Mouse (Mus musculus): ENCODE measurements around the gene Pate4. TPM values are rescaled to one million over a fixed set of nuclear protein-coding genes. Genes with fewer than 3 reads are reported as not detected.
"Not testable (repeated sequence)": the region's sequence is repeated elsewhere in the genome, so short reads cannot be mapped to it uniquely, and the experiment has no call there.

Pate4 gene
- polyA plus RNA-seq (2016; fragmentation: Nextera tagmentation; extraction: Ambion mirVana): not detected in 2 replicates

DNA sequence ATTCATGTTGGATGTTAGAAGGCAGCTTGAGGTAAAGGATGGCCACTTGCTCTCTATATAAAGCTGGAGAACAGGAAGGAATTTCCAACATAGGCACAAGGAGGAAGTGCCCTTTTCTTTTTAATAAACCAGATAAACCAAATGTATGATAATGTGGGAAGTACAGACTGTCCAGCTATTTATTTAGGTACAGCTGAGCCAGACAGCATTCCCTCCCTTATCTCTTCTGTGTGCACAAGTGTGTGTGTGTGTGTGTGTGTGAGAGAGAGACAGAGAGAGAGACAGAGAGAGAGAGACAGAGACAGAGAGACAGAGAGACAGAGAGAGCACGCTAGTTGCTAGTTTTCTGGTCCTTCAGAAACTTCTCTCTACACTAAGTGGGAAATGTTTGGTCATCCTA is at the start of gene Pate4:
Pate4 (minus strand) TSS at position 101 of the 400 bp plus-strand sequence.
- Histone ChIP-seq H3K4me3 (no peak within 1 kb of the TSS), H3K9me3 (no peaks in the 10 kb centered on the region), H3K4me1 (no peaks in the 10 kb centered on the region), H3K36me3 (replicated peaks) (no peaks in the 10 kb centered on the region), H3K27me3 (ENCODE audit: poor library complexity, severe bottlenecking) (no peaks in the 10 kb centered on the region), H3K27ac (no peak within 1 kb of the TSS)
- 88% methylated on average over 1 of the region's 1 CpGs for WGBS
- DNase-seq (ENCODE audit: extremely low spot score, low spot score): no peak

DNA sequence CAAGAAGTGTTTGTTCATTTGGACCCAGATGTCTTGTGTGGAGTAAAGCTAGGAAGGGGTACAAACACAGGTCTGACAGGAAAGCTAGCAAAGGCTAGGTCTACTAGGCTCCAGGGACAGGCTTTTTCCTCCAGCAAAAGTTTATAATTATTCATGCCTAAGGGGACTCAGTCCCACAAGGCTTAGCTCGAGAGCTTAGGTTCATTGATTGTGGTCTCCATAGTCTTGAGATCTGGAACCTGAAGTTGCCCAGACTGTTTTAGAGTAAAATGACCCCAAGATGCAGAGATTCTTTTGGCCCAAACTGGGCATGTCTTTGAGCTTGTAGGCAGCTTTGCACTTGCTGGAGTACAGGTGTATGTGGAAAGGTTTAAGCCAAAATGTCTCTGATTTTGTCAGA is 36.4 kb upstream of the Pate4 start, which contains the start of gene Pate3:
Pate3 (minus strand) TSS at position 101 of the 400 bp plus-strand sequence.
- no peaks in the 10 kb centered on the region for H3K4me1 ChIP-seq
- peaks cover 19% of the 10 kb centered on the region; the same call in 1 of the 2 replicates for H3K9me3 ChIP-seq
- 91% methylated on average over 1 of the region's 1 CpGs for WGBS
- no peak for DNase-seq (ENCODE audit: extremely low spot score, low spot score)
- H3K4me3 ChIP-seq: no peak within 1 kb of the TSS
- no peaks in the 10 kb centered on the region for H3K36me3 ChIP-seq (replicated peaks)
- no peak within 1 kb of the TSS for H3K27ac ChIP-seq
- no peaks in the 10 kb centered on the region for H3K27me3 ChIP-seq (ENCODE audit: poor library complexity, severe bottlenecking)

DNA sequence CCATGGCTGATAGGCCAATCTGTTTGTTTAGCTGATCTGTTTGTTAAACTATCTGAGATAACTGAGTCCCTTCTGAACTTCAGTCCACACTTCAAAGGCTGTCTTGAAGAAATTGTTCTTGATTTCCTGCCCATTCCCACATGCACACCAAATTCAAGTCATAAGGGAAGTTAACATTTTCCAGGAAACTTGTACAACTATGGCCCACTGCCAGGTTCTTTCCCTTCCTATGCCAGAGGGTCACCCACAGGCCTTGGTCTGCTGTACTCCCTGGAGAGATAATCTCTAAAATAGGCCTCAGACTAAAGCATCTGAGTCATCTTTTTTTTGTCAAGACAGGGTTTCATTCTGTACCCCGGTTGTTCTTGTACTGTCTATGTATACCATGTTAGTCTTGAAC is 21.2 kb upstream of the Pate4 start:
- H3K36me3 ChIP-seq (replicated peaks): no peaks in the 10 kb centered on the region
- no peaks in the 10 kb centered on the region for H3K27me3 ChIP-seq (ENCODE audit: poor library complexity, severe bottlenecking)
- H3K9me3 ChIP-seq: 0 out of 2 replicates have a peak, but pooled peaks cover 4% of the 10 kb centered on the region
- H3K4me3 ChIP-seq: no peak overlapping the region
- H3K27ac ChIP-seq: no peak overlapping the region
- no peak for DNase-seq (ENCODE audit: extremely low spot score, low spot score)
- WGBS: 91% methylated on average over 1 of the region's 1 CpGs
- no peaks in the 10 kb centered on the region for H3K4me1 ChIP-seq

DNA sequence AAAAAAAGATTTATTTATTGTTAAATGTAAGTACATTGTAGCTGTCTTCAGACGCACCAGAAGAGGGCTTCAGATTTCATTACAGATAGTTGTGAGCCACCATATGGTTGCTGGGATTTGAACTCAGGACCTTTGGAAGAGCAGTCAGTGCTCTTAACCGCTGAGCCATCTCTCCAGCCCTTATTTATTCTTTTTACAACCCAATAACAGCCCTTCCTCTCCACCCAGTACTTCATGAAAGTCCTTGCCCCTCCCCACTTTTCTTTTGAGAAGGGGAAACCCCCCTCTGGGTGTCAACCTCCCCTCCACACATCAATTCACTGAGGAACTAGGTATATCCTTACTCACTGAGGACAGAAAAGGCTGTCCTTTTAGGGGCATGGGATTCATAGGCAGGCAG is 5.0 kb upstream of the Pate4 start:
- DNase-seq (ENCODE audit: extremely low spot score, low spot score); H3K36me3 ChIP-seq (replicated peaks); H3K9me3 ChIP-seq; H3K27ac ChIP-seq; H3K4me3 ChIP-seq; H3K27me3 ChIP-seq (ENCODE audit: poor library complexity, severe bottlenecking); H3K4me1 ChIP-seq: not testable (repeated sequence)
- 70% methylated on average over 2 of the region's 2 CpGs for WGBS

DNA sequence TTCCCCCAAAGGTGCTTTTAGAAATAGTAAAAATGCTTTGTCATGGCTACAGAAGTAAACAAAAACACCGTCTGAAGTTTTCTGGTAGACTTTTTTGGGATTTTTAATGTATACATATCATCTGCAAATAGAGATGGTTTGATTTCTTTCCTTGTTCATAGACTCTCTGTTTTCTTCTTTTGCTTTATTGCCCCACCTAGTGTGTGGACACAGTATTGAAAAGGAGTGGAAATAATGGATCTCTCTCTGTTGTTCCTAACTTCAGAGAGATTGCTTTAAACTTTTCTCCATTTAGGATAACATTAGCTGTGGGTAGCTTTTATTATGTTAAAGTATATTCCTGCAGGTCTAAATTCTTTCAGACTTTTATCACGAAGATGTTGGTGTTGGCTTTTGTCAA is 2.3 kb upstream of the Pate4 start:
- H3K9me3 ChIP-seq: no peaks in the 10 kb centered on the region

DNA sequence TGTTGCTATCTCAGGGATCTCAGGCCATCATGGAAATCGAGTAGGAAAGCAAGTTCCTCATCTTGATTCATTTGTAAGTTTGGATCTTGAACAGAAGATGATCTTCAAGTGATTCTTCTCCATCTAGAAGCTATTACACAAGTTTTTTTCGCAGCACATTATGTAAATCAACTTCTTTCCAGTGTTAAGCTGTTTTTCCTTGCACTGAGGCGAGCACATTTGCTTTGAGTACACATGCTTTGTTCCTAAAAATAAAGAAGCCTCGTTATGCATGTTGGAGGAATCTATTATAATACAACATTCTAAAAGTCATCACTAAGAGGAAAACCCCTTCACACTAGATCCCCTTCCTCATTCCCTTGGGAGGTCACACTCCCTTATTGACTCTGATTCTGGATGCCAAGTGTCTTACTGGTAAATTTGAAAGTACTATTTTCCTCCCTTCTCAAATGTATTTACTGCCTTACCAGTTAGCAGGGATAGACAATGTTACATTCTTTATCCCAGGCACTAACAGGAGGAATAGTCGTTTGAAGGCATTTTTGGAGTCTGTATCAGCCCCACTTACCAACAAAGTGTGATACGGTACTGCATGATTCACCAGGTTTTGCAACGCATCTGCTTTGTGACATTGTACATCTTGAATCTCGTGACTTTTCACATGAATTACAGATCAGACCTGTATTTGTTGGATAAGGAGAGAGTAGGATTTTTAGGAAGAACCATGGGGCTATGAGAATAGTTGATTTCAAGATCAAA is 3.9 kb downstream of the Pate4 start:
- Histone ChIP-seq H3K4me3 (no peak overlapping the region), H3K9me3 (peaks cover 5% of the 10 kb centered on the region; the same call in 1 of the 2 replicates), H3K4me1 (no peaks in the 10 kb centered on the region), H3K36me3 (replicated peaks) (no peaks in the 10 kb centered on the region), H3K27me3 (ENCODE audit: poor library complexity, severe bottlenecking) (no peaks in the 10 kb centered on the region), H3K27ac (no peak overlapping the region)
- DNase-seq (ENCODE audit: extremely low spot score, low spot score): no peak
- WGBS: 72% methylated on average over 8 of the region's 8 CpGs

More for the DNA sequence above, 2.3 kb upstream of the Pate4 start:
- Histone ChIP-seq H3K4me1 (no peaks in the 10 kb centered on the region), H3K27ac (no peak overlapping the region), H3K4me3 (no peak overlapping the region), H3K27me3 (ENCODE audit: poor library complexity, severe bottlenecking) (no peaks in the 10 kb centered on the region), H3K36me3 (replicated peaks) (no peaks in the 10 kb centered on the region)
- DNase-seq (ENCODE audit: extremely low spot score, low spot score): no peak
- 30% methylated on average over 2 of the region's 2 CpGs for WGBS

DNA sequence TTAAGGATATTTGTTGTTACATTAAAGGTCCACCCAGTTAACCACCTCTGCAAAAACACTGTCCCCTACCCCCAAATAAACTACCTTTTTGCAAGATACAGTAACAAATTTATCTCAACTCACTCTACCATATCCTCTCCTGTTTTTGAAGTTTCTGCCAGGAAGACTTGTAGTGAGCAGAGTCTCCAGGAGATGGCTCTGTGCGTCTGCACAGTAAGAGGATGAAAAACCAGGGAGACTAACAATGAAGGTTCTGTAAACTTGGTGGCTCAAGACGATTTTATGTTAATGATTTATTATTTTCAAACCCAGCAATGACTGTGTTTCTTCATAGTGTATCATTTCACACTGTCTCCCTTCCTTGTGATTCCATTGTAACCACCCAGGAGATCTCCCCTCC is 18.8 kb downstream of the Pate4 start:
- H3K9me3 ChIP-seq: 0 out of 2 replicates have a peak, but pooled peaks cover 3% of the 10 kb centered on the region
- DNase-seq (ENCODE audit: extremely low spot score, low spot score): no peak
- no peak overlapping the region for H3K27ac ChIP-seq
- WGBS: 26% methylated on average over 2 of the region's 2 CpGs
- no peaks in the 10 kb centered on the region for H3K4me1 ChIP-seq
- H3K36me3 ChIP-seq (replicated peaks): no peaks in the 10 kb centered on the region
- H3K27me3 ChIP-seq (ENCODE audit: poor library complexity, severe bottlenecking): no peaks in the 10 kb centered on the region
- H3K4me3 ChIP-seq: no peak overlapping the region

DNA sequence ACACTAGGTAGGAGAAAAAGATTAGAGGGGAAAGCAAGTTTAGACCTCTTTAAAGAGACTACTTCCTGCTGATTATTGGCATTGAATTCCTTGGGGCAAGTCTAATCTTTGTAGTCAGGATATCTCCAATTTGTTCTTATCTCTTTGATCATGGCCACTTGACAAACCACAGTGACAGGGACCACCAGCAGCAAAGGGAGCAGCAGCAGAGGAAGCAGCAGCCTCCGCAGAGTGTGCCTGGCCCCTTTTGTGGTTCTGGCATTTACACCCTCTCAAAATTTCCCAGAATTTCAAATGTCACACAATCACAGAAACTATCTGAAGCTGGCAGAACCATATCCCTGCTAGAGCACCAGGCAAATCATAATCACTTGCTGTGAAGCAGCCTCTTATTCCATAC is 24.1 kb downstream of the Pate4 start:
- 52% methylated on average over 1 of the region's 1 CpGs for WGBS
- Histone ChIP-seq H3K4me3 (no peak overlapping the region), H3K9me3 (no peaks in the 10 kb centered on the region), H3K27ac (no peak overlapping the region), H3K4me1 (no peaks in the 10 kb centered on the region), H3K36me3 (replicated peaks) (no peaks in the 10 kb centered on the region), H3K27me3 (ENCODE audit: poor library complexity, severe bottlenecking) (no peaks in the 10 kb centered on the region)
- DNase-seq (ENCODE audit: extremely low spot score, low spot score): no peak

DNA sequence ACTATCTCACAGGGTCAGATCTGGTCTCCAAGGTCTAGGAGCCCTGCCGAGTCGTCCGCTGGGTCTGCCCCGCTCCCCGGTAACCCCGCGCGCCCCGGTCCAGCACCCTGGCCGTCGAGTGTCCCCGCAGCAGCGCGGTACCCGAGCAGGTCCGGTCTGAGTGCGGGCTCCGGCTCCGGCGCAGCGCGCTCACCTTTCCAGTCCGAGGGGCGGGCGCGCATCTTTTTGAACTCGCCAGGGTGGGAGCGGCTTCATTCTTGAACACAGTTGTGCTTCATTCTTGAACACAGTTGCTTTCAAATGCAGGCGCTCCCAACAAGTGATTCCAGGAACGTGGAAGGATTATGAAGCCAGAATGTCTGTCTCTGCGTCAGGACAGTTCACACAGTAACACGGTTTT is 37.3 kb downstream of the Pate4 start:
- Histone ChIP-seq H3K36me3 (replicated peaks) (no peaks in the 10 kb centered on the region), H3K27me3 (ENCODE audit: poor library complexity, severe bottlenecking) (peaks cover 30% of the 10 kb centered on the region), H3K4me1 (peaks cover 14% of the 10 kb centered on the region), H3K27ac (no peak overlapping the region), H3K4me3 (peak overlapping the region; percentile 48), H3K9me3 (no peaks in the 10 kb centered on the region)
- peak; percentile 24 for DNase-seq (ENCODE audit: extremely low spot score, low spot score)
- 3% methylated on average over 32 of the region's 32 CpGs for WGBS

DNA sequence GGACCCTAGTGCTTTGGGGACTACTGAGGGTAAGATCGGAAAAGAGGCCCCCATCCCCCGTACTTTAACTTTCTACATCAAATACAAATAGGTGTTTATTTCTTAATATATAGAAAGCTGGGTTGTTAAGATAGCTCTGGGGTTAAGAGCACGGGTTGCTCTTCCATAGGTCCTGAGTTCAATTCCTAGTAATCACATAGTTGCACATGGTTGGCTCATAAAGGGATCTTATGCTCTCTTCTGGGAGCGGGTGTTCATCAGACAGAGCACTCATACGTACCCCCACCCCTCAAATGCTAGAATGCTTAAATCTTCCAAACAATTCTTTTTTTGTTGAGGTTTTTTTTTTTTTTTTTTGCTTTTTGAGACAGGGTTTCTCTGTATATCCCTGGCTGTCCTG is 41.1 kb downstream of the Pate4 start:
- no peaks in the 10 kb centered on the region for H3K9me3 ChIP-seq
- peaks cover 27% of the 10 kb centered on the region for H3K36me3 ChIP-seq (replicated peaks)
- H3K4me3 ChIP-seq: peak overlapping the region; percentile 83
- peak overlapping the region; percentile 96 for H3K27ac ChIP-seq
- DNase-seq (ENCODE audit: extremely low spot score, low spot score): no peak
- 17% methylated on average over 5 of the region's 5 CpGs for WGBS
- peaks cover 31% of the 10 kb centered on the region for H3K4me1 ChIP-seq
- H3K27me3 ChIP-seq (ENCODE audit: poor library complexity, severe bottlenecking): peaks cover 22% of the 10 kb centered on the region

DNA sequence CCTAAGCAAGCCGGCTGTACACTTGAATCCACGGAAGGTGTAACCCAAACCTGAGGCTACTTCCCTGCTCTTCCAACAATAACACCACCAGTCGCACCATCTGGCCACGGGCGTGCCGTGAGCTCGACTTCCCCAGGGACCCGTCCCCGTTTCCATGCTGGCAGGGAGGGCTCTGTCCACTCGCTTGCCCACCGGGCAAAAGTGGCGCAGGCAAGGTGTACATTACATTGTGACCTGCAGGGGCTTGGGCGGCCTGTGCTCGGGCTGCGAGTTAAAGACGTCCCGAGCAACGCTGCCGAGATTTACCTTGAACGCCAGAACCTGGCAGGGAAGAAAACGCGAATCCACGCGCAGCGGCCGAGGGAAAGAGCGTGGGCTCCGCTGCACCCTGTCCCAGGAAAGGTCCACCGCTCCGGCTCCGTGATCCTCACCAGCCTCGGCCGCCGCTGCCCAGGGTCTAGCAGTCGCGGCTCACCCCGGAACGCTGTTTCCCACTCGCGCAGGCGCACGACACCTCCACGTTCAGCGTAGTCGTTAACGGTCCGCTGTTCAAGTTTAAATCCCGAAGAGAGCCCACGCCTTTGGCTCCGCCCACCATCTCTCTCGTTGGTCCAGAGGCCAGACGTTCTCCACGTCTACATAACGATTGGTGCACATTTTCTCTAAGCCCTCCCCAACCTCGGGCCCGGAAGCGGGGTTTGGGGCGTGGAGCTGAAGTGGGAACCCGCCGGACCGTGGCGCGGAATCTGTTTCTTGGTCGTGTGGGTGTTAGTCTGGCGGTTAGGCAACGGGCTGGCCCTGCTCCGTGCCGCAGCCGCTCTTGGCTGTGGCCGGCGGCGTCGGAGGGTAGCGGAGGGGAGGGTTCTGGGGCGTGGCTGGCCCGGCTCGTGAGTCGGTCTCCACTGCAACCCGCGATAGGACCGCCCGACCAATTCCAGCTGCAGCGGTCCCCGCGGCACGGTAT is 41.9 kb downstream of the Pate4 start, which contains the start of the genes Pate2 and Hyls1:
Pate2 (plus strand) TSS at position 714 of the 964 bp plus-strand sequence.
Hyls1 (minus strand) TSS at position 828 of the 964 bp plus-strand sequence.
- Histone ChIP-seq H3K27ac (peak within 1 kb of the TSS; percentile 96), H3K4me1 (peaks cover 31% of the 10 kb centered on the region), H3K27me3 (ENCODE audit: poor library complexity, severe bottlenecking) (peaks cover 14% of the 10 kb centered on the region), H3K4me3 (peak within 1 kb of the TSS; percentile 83), H3K36me3 (replicated peaks) (peaks cover 35% of the 10 kb centered on the region), H3K9me3 (no peaks in the 10 kb centered on the region)
- peak; percentile 92 for DNase-seq (ENCODE audit: extremely low spot score, low spot score)
- WGBS: under 1% methylated on average over 86 of the region's 86 CpGs

DNA sequence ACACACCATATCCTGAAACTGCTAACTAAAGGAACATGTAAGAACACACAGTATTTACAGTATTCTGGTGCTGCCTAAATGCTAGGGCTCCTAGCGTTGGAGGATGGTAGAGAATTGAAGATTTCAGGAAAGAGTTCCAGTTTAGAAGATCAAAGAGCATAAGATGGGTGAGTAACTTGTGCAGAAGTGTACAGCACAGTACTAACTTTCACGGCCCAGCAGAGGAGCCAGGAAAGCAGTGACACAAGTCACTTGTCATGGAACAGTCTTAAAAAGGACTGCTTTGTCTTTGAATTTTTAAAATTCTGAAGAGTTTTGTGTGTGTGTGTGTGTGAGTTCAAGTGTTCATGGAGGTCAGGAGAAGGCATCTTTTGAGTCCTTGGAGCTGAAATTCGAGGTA is 43.7 kb downstream of the Pate4 start:
- peak overlapping the region; percentile 83; the same call in 1 of the 2 replicates for H3K4me3 ChIP-seq
- H3K9me3 ChIP-seq: no peaks in the 10 kb centered on the region
- H3K27me3 ChIP-seq (ENCODE audit: poor library complexity, severe bottlenecking): no peaks in the 10 kb centered on the region
- no peak overlapping the region for H3K27ac ChIP-seq
- H3K4me1 ChIP-seq: peaks cover 23% of the 10 kb centered on the region
- 82% methylated on average over 3 of the region's 3 CpGs for WGBS
- H3K36me3 ChIP-seq (replicated peaks): peaks cover 52% of the 10 kb centered on the region
- DNase-seq (ENCODE audit: extremely low spot score, low spot score): no peak
